Mouse (Mus musculus) testis, postnatal 14 days (tissue): Measurements from ENCODE around the gene Jak3.

ENCODE experiments used
- DNase-seq: peaks from one replicate; pipeline ENCODE4 v3.0.0; 2021; ENCODE audit warnings: low spot score

The Jak3 gene

DNA sequence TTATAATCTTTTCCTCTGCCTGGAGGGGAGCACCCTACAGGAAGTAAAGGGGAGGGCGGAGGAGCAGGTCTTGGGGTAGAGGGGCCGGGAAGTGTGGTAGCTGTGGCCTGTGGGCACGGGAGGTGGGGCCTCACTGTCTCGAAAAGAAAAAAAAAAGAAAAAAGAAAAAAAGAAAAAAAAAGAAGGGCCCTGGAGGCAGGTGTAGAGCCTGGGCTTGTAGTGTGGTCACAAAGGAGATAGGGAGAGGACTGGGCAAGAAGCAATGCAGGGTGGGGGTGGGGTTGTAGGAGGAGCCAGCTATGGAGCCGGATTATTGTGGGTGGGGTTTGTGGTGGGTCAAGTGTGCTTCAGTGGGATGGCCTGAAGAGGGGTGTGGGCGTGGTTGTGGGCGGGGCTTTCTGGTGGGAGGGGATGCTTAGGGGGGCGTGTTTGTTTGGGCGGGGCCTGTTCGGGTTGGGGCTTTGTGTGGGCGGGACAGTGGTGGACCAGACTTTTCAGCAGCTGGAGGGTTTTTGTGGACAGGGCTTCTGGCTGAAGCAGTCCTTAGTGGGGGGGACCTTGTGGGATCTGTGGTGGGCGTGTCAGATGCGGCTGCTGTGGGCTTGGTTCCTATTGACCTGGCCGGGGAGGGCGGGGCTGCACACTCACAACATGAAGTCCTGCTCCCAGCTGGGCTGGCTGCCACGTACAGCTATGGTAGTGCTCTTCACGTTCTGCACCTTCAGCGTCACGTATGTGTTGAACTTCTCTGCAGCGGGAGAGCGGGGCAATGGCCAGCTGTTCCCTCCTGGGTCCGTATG is 10.6 kb upstream of the Jak3 start:
- DNase-seq, result peak; percentile 65

GRCm38 (mm10) chr8:71666855-71667254 is 9.2 kb upstream of the Jak3 start:
- no peak for DNase-seq

DNA sequence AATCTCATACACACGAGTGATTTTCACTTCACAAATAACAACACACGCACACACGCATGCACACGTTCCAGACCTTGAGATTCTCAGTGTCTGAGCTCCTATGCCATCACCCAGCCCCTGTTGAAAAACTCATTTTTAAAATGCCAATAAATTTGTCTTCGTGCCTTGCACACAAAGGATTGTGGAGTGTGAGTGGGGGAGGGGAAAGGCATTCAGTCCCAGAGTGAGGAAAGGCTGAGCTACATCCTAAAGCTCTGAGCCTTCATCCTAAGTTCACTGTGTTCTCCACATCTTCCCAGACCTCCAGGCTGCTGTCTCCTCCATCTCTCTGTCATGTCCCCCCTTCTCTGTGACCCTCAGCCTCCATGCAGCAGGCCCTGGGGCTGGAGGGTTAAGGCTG is 8.8 kb upstream of the Jak3 start:
- DNase-seq, result no peak

- DNase-seq, result no peak
Measured at GRCm38 (mm10) chr8:71668220-71668975, 7.7 kb upstream of the Jak3 start.

DNA sequence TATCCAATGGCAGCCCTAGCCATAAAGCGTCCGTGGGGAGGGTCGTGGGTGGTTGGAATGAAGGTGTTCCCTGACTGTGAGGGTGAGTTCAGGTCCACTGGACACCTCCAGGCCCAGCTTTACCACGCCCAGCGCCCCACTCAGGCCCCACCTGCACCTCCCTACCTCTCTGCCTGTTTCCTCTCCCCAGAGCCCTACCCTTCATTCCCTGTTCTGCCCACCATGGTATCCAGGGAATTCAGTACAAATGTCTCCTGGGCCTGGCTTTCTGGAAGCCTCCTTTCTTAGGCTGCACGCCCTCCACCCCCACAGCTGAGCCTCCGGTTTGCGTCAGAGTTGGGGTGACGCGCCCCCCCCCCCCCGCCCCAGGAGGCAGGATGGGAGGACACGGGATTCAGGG is 5.9 kb upstream of the Jak3 start:
- DNase-seq, result no peak

- no peak for DNase-seq
Measured at GRCm38 (mm10) chr8:71670621-71671548, 5.2 kb upstream of the Jak3 start.

DNA sequence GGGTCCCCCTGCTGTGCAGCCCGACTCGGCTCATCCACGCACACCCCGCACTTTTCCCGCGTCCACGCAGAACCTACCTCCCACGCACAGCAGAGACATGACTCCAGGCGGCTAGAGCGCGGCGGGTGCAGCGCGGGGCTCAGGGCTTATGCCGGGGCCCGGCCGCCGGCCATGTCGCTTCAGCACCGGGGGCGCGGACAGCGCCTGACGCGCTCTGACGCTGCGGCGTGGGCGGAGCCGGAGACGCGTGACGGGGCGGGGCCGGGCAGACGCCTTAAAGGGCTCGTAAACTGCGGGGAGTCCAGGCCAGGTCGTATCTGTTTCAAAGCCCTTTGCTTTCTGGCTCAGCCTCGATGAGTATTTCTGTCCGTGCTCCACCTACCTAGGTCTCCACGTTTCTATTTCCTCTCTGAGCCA is 4.5 kb upstream of the Jak3 start, which contains the start of gene Unc13a:
Gene Unc13a, minus strand, starts transcription at position 209 of the 417 bp plus-strand sequence.
- peak; percentile 84 for DNase-seq

DNA sequence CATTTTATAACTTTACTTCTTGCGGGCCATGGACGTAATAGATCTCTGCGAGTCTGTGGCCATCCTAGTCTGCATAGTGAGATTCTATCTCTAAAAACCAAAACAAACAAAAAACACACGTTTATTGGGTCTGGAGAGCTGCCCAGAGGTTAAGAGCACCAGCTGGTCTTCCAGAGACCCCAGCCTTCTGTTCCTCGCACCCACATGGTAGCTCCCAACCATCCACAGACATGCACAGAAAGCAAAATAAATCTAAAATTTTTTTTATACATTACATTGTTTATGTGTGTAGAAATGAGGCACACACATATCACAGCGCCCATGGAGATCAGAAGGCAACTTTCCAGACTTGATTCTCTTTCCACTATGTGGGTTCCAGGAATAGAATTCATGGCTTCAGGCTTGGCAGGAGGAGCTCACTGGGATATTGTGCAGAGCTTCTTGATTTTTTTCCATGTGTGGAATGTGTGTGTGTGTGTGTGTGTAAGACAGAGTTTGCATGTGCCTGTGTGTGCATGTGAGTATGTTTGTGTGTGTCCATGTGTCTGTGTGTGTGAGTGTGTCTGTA is 3.8 kb upstream of the Jak3 start:
- DNase-seq, result no peak

- DNase-seq, result no peak
Measured at GRCm38 (mm10) chr8:71674071-71674470, 2.0 kb upstream of the Jak3 start.

DNA sequence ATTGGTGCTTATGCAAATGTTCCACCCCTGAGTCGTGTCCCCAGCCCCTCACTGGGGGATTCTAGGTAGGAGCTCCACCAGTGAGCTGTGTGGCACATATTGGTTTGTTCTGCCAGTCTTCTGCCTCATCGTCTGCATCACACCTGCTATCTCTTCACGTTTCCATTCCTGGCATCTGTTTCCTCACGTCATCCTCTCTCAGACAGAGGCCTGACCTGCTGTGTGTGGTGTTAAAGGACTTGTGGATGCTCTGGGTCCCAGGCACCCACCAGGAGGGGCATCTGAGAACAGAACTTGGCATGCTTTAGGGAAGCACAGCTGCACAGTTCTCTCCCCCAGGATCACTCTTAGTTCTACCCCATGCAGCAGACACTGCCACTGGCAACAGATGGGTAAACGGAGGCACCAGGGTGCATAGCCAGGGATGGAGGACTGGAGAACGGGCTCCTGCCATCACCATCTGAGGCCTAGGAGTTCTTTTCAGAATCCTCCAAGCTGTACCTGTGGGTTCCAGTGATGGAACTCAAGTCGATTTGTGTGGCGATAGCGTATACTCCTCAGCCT is 558 bp upstream of the Jak3 start:
- DNase-seq, result no peak

DNA sequence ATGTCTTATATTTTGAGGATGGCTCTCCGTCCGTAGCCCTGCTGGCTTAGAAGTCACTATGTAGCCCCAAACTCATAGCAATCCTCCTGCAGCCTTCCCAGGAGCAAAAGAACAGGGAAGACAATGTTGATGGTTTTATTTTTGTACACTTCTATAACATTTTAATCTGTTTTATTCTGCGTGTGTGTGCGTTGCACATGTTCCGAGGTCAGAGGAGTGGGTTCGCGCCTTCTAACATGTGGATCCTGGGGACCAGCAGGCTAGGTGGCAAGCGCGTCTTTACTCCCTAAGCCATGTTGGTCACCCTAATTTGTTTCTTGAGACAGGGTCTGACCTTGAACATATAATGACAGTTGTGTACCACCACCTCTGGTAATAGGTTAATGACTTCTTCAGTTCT is 707 bp downstream of the Jak3 start:
- DNase-seq, result no peak

DNA sequence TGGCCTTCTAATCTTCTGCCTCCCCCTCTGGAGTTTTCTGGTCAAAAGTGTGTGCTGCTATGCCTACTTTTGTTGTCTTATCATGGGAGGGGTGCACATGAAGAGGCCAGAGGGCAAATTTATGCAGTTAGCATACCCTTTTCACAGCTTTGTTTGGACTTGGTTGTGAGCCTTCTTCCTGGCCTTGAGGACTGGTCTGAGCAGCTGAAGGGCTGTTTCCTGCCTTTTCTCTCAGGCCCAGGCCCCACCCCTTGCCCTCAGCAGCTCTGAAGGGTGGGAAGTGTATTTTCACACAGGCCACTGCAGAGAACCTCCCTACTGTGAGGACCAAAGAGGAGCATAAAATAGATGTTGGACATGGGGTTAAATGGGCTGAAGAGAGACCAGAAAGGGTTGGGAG is 1.5 kb downstream of the Jak3 start:
- no peak for DNase-seq

DNA sequence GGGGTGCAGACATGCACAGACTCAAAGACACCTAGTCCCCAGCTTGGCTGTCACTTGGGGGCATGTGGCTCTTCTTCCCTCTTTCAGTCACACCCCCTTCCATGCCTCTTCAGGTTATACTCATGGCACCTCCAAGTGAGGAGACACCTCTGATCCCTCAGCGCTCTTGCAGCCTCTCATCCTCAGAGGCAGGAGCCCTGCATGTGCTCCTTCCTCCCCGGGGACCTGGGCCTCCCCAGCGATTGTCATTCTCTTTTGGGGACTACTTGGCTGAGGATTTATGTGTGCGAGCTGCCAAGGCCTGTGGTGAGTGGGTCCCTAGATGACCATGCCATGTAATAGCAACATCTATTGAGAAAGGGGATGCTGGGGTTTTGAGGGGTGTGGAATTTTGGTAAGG is 2.1 kb downstream of the Jak3 start:
- no peak for DNase-seq

DNA sequence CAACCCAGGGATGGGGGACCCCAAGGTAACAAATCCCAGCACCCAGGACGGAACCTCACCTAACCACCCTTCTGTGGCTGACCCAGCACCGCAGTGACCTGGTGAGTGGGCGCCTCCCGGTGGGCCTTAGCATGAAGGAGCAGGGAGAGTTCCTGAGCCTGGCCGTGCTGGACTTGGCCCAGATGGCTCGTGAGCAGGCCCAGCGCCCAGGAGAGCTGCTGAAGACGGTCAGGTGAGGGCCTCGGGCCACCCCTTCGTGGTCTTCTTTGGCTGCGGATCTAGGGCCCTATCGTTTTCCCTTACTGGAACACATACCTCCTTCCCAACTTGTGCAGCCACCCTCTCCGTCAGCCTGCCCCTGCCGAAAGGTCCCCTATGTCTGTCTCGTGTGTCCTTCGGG is 3.0 kb downstream of the Jak3 start:
- DNase-seq, result no peak

- no peak for DNase-seq
Measured at GRCm38 (mm10) chr8:71679550-71680168, 3.6 kb downstream of the Jak3 start.

DNA sequence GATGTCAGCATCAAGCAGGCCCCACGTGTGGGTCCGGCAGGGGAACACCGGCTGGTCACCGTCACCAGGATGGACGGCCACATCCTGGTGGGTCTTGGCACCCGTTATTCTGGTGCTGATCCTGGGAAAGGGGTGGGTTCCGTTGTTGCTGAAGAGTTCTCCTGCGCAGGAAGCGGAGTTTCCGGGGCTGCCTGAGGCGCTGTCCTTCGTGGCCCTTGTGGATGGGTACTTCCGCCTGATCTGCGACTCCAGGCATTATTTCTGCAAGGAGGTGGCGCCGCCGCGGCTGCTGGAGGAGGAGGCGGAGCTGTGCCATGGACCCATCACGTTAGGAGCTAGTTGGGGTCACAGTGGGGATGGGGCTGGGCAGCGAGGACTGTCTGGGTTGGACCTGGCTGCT is 4.4 kb downstream of the Jak3 start:
- DNase-seq, result no peak

DNA sequence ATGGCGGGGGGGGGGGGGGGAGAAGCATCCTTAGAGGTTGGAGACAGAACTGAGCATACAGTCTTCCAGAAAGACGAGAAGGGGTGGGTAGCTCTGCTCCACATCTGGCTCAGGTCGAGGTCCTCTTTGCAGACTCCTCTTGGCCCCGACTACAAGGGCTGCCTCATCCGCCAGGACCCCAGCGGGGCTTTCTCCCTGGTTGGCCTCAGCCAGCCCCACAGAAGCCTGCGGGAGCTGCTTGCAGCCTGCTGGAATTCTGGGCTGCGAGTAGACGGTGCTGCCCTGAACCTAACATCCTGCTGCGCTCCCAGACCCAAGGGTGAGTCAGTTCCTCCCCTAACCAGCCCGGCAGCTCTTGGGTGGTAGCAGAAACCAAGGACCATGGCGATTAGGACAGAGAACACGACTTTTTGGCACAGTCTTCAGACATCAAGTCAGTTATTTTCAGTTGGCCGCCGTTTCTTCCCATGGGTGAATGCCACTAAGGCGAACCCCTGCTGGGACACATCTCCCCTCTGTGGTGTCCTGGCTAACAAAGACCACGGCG is 5.3 kb downstream of the Jak3 start:
- no peak for DNase-seq

GRCm38 (mm10) chr8:71682832-71683231 is 6.7 kb downstream of the Jak3 start:
- DNase-seq, result no peak

- DNase-seq, result no peak
Measured at GRCm38 (mm10) chr8:71684701-71685100, 8.6 kb downstream of the Jak3 start.

- DNase-seq, result no peak
Measured at GRCm38 (mm10) chr8:71685573-71685972, 9.5 kb downstream of the Jak3 start.
